Mouse (Mus musculus) spleen, adult 2 months (tissue): ENCODE data around the gene Plekhg3.

ENCODE experiments used
- CTCF ChIP-seq: fragments of 200-500 bp; IDR thresholded peaks from 2 replicates; pipeline ENCODE4 v1.5.1; 2011; ENCODE audit warnings: mild to moderate bottlenecking, inconsistent platforms; ENCODE audit not compliant: insufficient read depth, insufficient read length, insufficient replicate concordance; ENCODE audit errors: extremely low read depth
- POLR2A ChIP-seq: fragments of 200-500 bp; IDR thresholded peaks from 2 replicates; pipeline ENCODE4 v1.6.1; 2011; ENCODE audit warnings: low read depth, low read length, inconsistent platforms

DNA sequence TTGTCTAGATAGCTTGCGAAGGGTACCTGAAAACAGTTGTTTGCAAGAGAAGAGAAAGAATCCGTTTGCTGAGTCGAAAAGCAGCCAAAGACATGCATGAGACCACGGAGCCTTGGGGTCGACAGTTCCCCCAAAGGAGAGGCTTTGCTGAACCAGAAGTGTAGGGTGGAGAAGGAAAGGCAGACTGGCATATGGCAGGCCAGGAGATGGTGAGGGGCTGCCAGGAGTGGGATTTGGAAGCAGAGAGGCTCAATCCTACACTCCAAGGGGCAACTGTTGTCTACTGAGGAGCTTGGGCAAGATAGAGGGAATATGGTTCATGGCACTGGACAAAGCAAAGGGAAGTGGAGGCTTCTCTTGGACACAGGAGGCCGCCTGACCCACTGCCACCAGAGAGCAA is 62.6 kb downstream of the Plekhg3 start:
- TF ChIP-seq CTCF (no peak), POLR2A (no peak)
